Mouse (Mus musculus) liver, embryonic 12.5 days (tissue): ENCODE measurements around the gene Spindoc. TPM values are rescaled to one million over a fixed set of nuclear protein-coding genes. Genes with fewer than 3 reads are reported as not detected.
A peak's percentile ranks its signal among the peaks of the same experiment; 100 is the strongest.

Experiments used
- ATAC-seq: fragments of 200-750 bp; cut with Nextera tagmentation; 2 replicates; pipeline ENCODE4 v1.8.0; 2017; ENCODE audit warnings: moderate number of reproducible peaks, mild to moderate bottlenecking, moderate library complexity
- H3K27ac ChIP-seq: fragments of 300-500 bp; sonication (generic); 2 replicates; pipeline ENCODE4 v1.5.1; 2016; ENCODE audit warnings: mild to moderate bottlenecking
- H3K27me3 ChIP-seq: fragments of 300-500 bp; sonication (generic); replicated peaks from 2 replicates; pipeline ENCODE4 v1.6.1; 2016; ENCODE audit warnings: mild to moderate bottlenecking, moderate library complexity
- H3K36me3 ChIP-seq: fragments of 300-500 bp; sonication (generic); 2 replicates; pipeline ENCODE4 v1.6.1; 2016; ENCODE audit warnings: mild to moderate bottlenecking, moderate library complexity
- H3K4me1 ChIP-seq: fragments of 300-500 bp; sonication (generic); 2 replicates; pipeline ENCODE4 v1.6.1; 2016
- H3K4me2 ChIP-seq: fragments of 300-500 bp; sonication (generic); 2 replicates; pipeline ENCODE4 v1.6.1; 2016; ENCODE audit warnings: mild to moderate bottlenecking, moderate library complexity
- H3K4me3 ChIP-seq: fragments of 300-500 bp; sonication (generic); 2 replicates; pipeline ENCODE4 v1.5.1; 2016; ENCODE audit warnings: mild to moderate bottlenecking, moderate library complexity
- H3K9ac ChIP-seq: fragments of 300-500 bp; sonication (generic); 2 replicates; pipeline ENCODE4 v1.6.1; 2016; ENCODE audit warnings: mild to moderate bottlenecking, moderate library complexity
- H3K9me3 ChIP-seq: fragments of 300-500 bp; sonication (generic); replicated peaks from 2 replicates; pipeline ENCODE4 v1.6.1; 2016; ENCODE audit warnings: mild to moderate bottlenecking, moderate library complexity
- WGBS: fragments of 180-500 bp; shearing (Covaris S2); methylation state at CpG from one replicate; pipeline ENCODE4 v1.1.7; 2016; ENCODE audit not compliant: insufficient replicate concordance; 5-methylcytosine and 5-hydroxymethylcytosine counted together
- polyA plus RNA-seq: library from polyadenylated mRNA; unstranded; fragments of >200 nt; fragmentation: Nextera tagmentation; extraction: Ambion mirVana; gene quantifications from 2 replicates; pipeline ENCODE4 v1.2.1, GENCODE M21; 2016

The Spindoc gene
- polyA plus RNA-seq, 1 experiment from 2014 or later = 10.3 TPM

DNA sequence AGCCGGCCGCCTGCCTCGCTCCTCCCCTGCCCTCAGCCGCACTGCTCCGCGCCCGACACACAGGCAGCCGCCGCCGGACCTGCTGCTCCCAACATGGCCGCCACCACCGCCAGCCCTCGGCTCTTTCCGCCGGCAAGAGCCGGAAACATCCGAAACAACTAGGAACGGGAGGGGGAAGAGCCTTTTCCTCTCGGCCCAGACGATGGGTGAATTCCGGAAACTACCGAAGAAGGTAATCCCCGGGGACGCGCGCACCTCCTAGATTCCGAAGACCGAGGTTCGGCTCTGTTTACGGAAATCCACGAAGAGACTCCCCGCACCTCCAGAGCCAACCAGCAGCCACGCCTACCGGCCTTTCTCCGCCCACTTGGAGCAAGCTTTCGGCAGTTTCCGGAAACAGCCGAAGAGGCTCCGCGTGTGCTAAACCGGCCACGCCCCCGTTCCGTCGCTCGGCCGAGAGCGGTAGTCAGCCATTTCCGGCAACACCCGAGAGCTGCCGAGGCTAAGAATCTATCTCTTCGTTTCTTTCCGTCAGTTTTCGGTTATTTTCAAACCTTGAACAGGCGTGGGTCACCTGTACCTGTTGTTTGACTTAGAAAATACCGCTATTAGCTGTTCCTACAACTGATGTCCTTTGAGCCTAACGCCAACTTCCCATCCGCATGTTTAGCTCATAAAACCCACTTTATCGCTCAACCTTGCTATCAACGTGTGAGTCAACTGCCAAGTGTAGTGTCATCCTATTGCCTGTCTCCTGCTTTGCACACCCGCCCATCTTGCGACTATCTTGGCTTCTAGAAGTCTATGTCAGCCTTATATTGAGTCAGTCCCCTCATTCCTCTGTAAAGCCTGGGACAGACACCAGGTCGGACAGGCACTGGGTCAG, 41.0 kb downstream of the Spindoc start, which contains the start of gene Mark2:
Mark2 (minus strand) TSS at position 349 of the 886 bp plus-strand sequence.
- WGBS = 2% methylated on average over 61 of the region's 63 CpGs
- H3K27ac ChIP-seq = peak within 1 kb of the TSS; percentile 93
- H3K4me1 ChIP-seq = peaks cover 49% of the 10 kb centered on the region
- no peaks in the 10 kb centered on the region for H3K9me3 ChIP-seq
- peaks cover 8% of the 10 kb centered on the region; the same call in 1 of the 2 replicates for H3K36me3 ChIP-seq
- peak within 1 kb of the TSS; percentile 94 for H3K4me2 ChIP-seq
- peak within 1 kb of the TSS; percentile 95 for H3K9ac ChIP-seq
- peak within 1 kb of the TSS; percentile 91 for H3K4me3 ChIP-seq
- no peaks in the 10 kb centered on the region for H3K27me3 ChIP-seq
- ATAC-seq = peak; percentile 87

DNA sequence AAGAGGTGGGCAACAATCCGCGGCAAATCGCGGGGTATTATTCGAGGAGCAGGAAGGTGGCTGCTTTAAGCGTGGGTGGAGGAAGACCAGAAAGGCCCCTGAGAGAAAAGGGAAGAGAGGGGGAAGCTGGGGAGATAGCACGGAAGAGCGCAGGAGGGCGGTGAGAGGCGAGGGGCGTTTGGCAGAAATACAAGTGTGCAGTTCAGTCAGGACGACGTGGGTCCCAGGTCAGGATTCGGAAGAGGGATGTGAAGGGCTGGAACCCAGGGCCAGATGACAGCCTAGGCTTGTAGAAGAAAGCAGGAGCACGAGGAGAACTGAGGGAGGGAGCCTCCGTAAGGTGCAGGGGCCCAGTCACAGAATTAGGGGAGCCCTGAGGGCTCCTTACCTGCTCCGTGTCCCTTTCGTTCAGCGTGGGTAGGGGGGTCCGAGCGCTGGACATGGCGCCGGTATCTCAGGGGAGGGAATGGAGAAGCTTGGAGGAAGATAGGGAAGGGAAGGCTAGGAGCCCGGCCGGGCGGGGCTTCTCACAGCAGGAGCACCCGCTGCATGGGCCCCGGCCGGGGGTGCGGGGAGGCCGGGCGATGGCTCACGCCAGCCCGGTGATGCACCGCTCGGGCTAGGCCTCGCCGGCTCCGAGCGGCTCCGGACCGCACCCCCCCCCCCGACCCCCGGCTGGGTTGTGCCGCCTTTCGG, 41.9 kb downstream of the Spindoc start:
- H3K9ac ChIP-seq = peak overlapping the region; percentile 95
- ATAC-seq = peak; percentile 75
- WGBS = under 1% methylated on average over 35 of the region's 46 CpGs
- H3K4me1 ChIP-seq = peaks cover 58% of the 10 kb centered on the region
- no peaks in the 10 kb centered on the region for H3K27me3 ChIP-seq
- H3K9me3 ChIP-seq = no peaks in the 10 kb centered on the region
- H3K36me3 ChIP-seq = peaks cover 8% of the 10 kb centered on the region; the same call in 1 of the 2 replicates
- peak overlapping the region; percentile 93 for H3K27ac ChIP-seq
- H3K4me2 ChIP-seq = peak overlapping the region; percentile 94
- peak overlapping the region; percentile 91 for H3K4me3 ChIP-seq

DNA sequence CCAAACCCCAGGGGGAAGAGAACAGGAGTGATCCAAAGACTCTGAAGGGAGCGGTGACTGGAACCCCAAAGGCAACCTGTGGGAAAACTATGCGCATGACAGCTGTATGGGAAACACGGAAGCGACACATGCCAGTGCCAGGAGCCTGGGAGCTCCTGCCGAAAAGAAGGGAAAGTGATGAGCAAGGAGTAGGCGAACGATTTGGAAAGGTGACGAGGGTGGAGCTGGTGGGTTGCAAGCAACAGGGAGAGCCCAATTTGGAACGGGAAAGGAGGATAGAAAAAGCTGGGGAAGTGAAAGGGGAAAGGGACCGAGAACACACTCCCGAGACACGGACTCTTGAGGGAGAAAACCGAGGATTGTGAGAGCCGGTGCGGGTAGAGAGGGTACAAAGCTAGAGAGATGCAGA, 42.4 kb downstream of the Spindoc start:
- WGBS = 1% methylated on average over 15 of the region's 15 CpGs
- H3K4me1 ChIP-seq = peaks cover 63% of the 10 kb centered on the region

DNA sequence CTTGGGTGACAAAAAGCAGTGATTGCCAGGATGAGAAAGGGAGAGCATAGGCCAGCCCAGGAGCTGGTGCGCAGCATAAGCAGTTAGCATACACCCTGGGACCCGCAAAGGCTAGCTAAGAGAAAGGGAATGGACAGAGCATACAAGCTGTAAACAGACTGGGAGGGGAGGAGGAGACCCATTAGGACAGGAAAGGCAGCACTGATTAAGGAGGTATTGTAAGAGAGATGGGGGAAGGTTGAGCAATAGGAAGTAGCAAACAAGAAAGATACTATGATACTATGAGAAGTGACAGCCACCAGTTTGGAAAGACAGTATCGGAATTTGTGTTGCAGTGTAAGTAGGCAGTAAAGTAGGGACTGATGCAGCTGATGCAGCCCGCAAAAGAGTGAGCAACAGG, 42.9 kb downstream of the Spindoc start:
- peak overlapping the region; percentile 93; the same call in 1 of the 2 replicates for H3K27ac ChIP-seq
- peak overlapping the region; percentile 95 for H3K9ac ChIP-seq
- peak overlapping the region; percentile 94 for H3K4me2 ChIP-seq
- H3K4me3 ChIP-seq = peak overlapping the region; percentile 91
- peaks cover 63% of the 10 kb centered on the region for H3K4me1 ChIP-seq
- ATAC-seq = no peak
- H3K27me3 ChIP-seq = no peaks in the 10 kb centered on the region
- H3K36me3 ChIP-seq = peaks cover 8% of the 10 kb centered on the region; the same call in 1 of the 2 replicates
- no peaks in the 10 kb centered on the region for H3K9me3 ChIP-seq
- WGBS = 32% methylated on average over 4 of the region's 4 CpGs

More for the DNA sequence above, 42.4 kb downstream of the Spindoc start:
- H3K27me3 ChIP-seq = no peaks in the 10 kb centered on the region
- H3K9me3 ChIP-seq = no peaks in the 10 kb centered on the region
- H3K9ac ChIP-seq = peak overlapping the region; percentile 95
- peak overlapping the region; percentile 91 for H3K4me3 ChIP-seq
- H3K4me2 ChIP-seq = peak overlapping the region; percentile 94
- no peak for ATAC-seq
- peaks cover 8% of the 10 kb centered on the region; the same call in 1 of the 2 replicates for H3K36me3 ChIP-seq
- H3K27ac ChIP-seq = peak overlapping the region; percentile 93

DNA sequence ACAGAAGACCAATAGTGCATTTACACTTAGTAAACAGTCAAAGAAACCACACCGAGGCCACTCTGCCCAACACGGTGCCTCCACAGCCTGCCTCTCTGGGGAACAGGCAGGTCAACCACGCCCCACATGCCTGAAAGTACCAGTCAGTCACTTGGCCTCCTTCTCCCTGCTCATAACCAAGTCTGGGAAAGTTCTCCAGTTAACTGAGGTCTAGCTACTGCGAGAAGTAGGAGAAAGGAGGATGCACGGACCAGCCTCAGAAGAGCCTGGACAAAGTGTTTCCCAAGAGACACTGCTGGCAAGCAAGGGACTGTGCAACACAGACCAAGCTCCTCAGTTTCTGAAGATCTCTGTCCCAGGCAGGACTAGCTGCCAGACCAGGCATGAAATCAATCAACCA, 43.8 kb downstream of the Spindoc start:
- Histone ChIP-seq H3K27ac (no peak overlapping the region), H3K4me1 (peaks cover 71% of the 10 kb centered on the region), H3K36me3 (peaks cover 11% of the 10 kb centered on the region; the same call in 1 of the 2 replicates), H3K27me3 (no peaks in the 10 kb centered on the region), H3K4me3 (peak overlapping the region; percentile 91), H3K4me2 (peak overlapping the region; percentile 94), H3K9ac (no peak overlapping the region), H3K9me3 (no peaks in the 10 kb centered on the region)
- ATAC-seq = no peak
- WGBS = 38% methylated on average over 5 of the region's 5 CpGs

DNA sequence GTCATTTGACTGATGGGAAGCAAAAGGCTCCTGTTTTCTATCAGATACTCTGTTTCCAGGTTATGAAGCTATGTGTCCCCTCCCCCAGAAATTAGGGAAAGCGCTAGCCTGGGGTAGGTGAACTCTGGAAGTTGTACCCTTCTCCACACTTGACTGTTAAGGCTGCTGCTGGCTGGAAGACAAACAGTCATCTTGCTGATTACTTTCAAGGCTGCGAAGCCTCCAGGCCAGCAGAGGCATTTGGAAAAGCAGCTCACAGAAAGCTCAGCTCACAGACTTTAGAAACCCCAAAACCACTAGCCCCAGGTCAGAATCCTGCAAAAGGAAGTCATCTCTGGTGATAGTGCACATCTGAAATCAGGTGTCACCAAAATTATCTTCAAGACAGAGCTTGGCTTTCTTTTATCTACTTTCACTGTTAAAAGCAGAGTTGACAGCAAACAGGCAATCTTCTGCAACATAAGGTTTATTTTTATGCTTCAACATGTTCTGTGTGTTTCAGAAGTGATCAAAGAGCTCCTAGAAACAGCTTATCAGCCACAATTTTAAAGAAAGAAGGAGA, 44.9 kb downstream of the Spindoc start:
- H3K9ac ChIP-seq = no peak overlapping the region
- H3K27ac ChIP-seq = no peak overlapping the region

DNA sequence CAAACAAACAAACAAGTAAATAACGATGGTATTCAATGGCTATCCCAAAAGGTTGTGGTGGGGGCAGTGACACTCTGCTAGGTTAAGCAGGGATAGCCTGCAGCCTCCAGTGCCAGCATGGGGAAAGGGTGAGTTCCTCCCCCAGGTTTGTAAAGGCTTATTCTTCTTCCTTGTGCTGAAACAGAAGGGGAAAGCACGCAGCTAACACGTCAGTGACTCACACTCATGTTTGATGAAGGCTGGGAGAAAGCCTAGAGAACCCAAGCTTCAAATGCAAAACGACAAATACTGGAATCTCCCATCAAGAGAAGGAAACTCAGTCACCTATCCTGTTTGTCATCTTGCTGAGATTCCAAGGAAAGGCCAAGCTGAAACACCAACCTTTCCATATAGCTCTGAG, 47.1 kb downstream of the Spindoc start:
- Histone ChIP-seq H3K4me1 (peaks cover 61% of the 10 kb centered on the region), H3K27ac (no peak overlapping the region), H3K9me3 (no peaks in the 10 kb centered on the region), H3K9ac (no peak overlapping the region), H3K4me2 (no peak overlapping the region), H3K27me3 (no peaks in the 10 kb centered on the region), H3K36me3 (peaks cover 21% of the 10 kb centered on the region), H3K4me3 (no peak overlapping the region)
- ATAC-seq = no peak
- WGBS = 80% methylated on average over 4 of the region's 4 CpGs

More for the DNA sequence above, 44.9 kb downstream of the Spindoc start:
- no peak overlapping the region for H3K4me3 ChIP-seq
- no peaks in the 10 kb centered on the region for H3K27me3 ChIP-seq
- no peak for ATAC-seq
- WGBS = 70% methylated on average over 2 of the region's 2 CpGs
- H3K4me1 ChIP-seq = peaks cover 69% of the 10 kb centered on the region
- no peaks in the 10 kb centered on the region for H3K9me3 ChIP-seq
- peak overlapping the region; percentile 16 for H3K4me2 ChIP-seq
- peaks cover 11% of the 10 kb centered on the region for H3K36me3 ChIP-seq

DNA sequence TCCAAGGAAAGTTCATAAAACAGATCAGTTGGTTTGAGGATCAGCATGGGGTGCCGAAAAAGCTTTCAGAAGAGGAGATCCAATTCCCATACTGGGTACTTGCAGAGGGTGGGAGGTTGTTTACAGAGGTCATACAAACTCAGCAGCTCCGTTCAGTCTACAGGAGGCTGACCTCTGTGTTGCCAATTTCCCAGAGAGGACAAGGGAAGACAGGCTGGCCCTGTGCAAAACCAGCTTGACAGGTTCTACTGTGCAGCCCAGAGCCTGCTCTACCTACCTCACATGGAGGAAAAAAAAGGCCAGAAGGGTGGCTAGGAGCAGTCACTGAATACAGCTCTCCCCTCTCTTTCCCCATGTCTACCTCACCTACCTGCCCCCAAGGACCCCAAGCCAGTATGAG, 48.7 kb downstream of the Spindoc start:
- no peak overlapping the region for H3K4me3 ChIP-seq

DNA sequence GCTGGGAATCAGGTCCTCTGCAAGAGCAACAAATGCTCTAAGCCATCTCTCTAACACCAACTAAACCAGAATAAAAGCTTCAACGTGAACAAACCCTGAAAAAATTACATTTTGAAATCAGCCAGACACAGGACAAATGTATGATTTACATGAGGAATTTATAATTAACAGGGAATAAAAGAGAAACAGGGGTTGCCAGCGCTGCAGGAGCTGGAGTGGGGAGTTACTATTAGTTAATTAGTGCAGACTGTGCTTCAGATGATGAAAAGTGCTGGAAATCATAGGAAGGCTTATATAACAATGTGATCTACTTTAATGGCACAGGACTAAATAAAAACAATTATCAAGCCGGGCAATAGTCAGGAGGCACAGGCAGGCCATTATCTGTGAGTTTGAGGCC, 61.4 kb downstream of the Spindoc start:
- Histone ChIP-seq H3K27ac (no peak overlapping the region), H3K4me1 (peaks cover 39% of the 10 kb centered on the region), H3K36me3 (peaks cover 1% of the 10 kb centered on the region; the same call in 1 of the 2 replicates), H3K9ac (no peak overlapping the region), H3K9me3 (no peaks in the 10 kb centered on the region), H3K27me3 (no peaks in the 10 kb centered on the region), H3K4me2 (no peak overlapping the region), H3K4me3 (no peak overlapping the region)
- ATAC-seq = no peak
- 73% methylated on average over 3 of the region's 3 CpGs for WGBS

More for the DNA sequence above, 48.7 kb downstream of the Spindoc start:
- Histone ChIP-seq H3K9ac (no peak overlapping the region), H3K9me3 (no peaks in the 10 kb centered on the region), H3K36me3 (peaks cover 25% of the 10 kb centered on the region), H3K4me1 (peaks cover 44% of the 10 kb centered on the region), H3K27ac (no peak overlapping the region), H3K4me2 (no peak overlapping the region), H3K27me3 (no peaks in the 10 kb centered on the region)
- 76% methylated on average over 2 of the region's 2 CpGs for WGBS
- ATAC-seq = no peak

DNA sequence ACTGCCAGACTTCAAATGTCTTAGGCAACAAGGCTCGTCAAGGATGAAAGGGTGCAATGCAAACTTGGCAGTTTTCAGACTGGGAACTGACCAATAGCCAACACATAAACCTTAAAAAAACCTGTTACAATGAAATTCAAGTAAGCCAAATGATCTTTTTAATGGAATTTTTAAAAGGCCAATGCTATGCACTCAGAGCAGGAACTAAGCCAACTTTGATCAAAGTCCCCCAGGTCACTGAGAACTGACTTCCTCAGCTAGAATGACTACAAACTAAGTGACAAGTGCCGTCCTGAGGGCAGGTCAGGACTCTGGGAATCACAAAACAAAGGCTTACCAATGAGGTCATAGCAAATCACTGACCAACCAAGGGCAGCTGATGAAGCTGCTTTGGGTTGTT, 62.6 kb downstream of the Spindoc start:
- WGBS = 59% methylated on average over 2 of the region's 2 CpGs
- no peak for ATAC-seq

DNA sequence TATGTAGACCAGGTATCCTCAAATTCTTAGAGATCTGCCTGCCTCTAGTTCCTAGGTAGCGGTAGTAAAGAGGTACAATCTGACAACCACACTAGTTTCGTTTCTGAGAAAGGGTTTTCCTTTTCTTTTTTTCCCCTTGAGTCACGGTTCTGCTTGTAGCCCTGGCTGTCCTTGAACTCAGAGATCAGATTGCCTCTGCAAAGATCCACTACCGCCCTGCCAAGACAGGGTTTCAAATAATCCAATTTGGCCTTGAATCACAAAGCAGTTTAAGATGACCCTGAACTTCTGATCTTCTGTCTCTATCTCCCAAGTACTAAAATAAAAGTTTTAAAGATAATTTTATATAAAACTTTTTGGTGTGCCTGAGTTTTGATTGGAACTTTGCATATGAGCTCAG, 65.1 kb downstream of the Spindoc start:
- ATAC-seq = no peak
- Histone ChIP-seq H3K36me3 (no peaks in the 10 kb centered on the region), H3K27me3 (no peaks in the 10 kb centered on the region), H3K9ac (no peak overlapping the region), H3K27ac (no peak overlapping the region), H3K4me1 (peaks cover 69% of the 10 kb centered on the region), H3K4me3 (no peak overlapping the region), H3K9me3 (no peaks in the 10 kb centered on the region), H3K4me2 (no peak overlapping the region)
- WGBS = 68% methylated on average over 4 of the region's 4 CpGs

More for the DNA sequence above, 62.6 kb downstream of the Spindoc start:
- H3K27ac ChIP-seq = no peak overlapping the region
- H3K4me2 ChIP-seq = no peak overlapping the region
- no peaks in the 10 kb centered on the region for H3K27me3 ChIP-seq
- no peak overlapping the region for H3K9ac ChIP-seq
- peaks cover 51% of the 10 kb centered on the region for H3K4me1 ChIP-seq
- H3K4me3 ChIP-seq = no peak overlapping the region
- no peaks in the 10 kb centered on the region for H3K9me3 ChIP-seq
- no peaks in the 10 kb centered on the region for H3K36me3 ChIP-seq
